Mouse (Mus musculus): ENCODE results near the gene Kalrn.

Kalrn gene

DNA sequence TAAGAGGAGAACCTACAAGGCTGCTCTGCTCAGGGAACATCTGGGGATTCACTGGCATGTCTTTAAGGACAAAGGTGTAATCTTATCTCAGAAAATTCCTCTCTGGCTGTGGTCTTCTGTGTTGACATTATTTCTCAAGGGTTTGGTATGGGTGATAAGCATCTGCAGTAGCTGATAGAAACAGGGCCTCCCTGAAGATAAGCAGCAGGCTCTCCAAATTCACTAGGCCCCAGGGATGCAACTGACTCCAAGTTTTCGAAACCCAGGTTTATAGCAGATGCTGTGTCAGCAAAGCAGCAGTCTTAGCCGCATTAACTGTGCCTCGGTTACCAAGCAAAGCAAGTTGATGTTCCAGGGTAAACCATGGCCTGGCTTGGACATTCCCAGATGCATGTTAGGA is 514.7 kb downstream of the Kalrn start:
- no peak for DNase-seq

DNA sequence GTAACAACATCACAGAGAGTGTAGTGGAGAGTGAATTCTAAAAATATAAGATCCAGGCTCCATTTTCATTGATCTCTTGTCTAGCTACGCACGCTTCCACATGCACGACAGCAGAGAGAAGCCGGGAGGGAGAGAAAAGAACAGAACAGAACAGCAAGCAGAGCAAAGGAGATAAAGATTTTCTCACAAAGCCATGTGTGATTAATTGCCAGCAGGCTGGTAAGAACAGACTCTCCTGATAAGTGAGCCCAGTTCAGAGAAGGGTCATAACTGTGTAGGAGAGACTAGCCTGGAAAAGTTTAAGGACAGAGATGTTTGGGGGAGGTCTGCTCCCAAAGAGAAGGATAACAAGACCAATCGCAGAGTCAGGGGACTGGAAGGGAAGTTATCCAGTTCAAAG is 515.9 kb downstream of the Kalrn start:
- no peak for DNase-seq

DNA sequence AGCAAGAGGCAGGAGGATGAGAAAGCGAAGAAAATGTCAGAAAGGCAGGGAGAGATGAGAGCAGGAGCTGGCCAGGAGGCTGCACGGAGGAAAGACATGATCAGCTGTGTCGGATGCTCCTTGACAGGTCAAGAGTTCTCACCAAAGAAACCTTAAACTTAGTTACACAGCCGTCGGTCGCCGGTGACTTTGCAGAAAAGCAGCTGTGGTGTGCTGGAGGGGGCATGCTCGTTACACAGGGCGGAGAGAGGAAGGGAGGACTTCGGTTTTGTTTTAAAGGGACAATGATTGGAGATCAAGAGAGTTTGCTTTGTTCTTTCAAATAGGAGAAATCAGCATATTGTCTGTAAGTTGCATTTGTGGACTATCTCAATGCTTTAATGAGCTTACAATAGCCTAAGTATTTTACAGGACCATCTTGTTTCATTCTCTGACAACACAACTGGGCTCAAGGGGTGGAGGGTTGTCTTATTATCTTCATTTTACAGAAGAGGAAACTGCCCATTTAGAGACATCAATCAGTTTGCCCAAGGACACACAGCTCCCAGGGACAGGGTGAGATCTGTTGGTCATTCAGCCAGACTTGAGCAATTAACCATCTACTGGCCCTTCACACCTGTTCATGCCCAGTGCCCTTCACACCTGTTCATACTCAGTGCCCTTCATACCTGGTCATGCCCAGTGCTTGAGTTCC is 516.8 kb downstream of the Kalrn start:
- DNase-seq, result no peak

DNA sequence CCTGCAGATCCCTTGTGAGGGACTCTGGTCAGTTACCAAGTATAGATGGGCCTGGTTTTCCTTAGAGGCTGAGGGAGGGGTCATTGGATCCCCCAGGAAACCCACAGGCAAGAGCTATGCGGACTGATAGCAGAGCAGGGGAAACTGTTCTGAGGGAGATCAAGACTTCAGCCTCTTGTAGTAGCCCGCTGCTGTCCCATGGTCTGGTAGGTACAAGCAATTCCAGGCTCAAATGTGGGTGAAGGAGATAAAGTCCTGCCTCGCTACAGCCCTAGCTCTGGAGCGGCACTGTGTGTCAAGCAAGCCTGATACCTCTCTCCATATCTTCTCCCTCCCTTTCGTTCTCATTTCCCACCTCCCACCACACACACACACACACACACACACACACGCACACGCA is 523.2 kb downstream of the Kalrn start:
- no peak for DNase-seq

GRCm38 (mm10) chr16:34049361-34049760 is 524.0 kb downstream of the Kalrn start:
- DNase-seq, result no peak

GRCm38 (mm10) chr16:34048232-34048631 is 525.1 kb downstream of the Kalrn start:
- DNase-seq, result no peak

- DNase-seq, result no peak
Measured at GRCm38 (mm10) chr16:34047543-34047942, 525.8 kb downstream of the Kalrn start.

GRCm38 (mm10) chr16:34047006-34047360 is 526.3 kb downstream of the Kalrn start:
- no peak for DNase-seq

DNA sequence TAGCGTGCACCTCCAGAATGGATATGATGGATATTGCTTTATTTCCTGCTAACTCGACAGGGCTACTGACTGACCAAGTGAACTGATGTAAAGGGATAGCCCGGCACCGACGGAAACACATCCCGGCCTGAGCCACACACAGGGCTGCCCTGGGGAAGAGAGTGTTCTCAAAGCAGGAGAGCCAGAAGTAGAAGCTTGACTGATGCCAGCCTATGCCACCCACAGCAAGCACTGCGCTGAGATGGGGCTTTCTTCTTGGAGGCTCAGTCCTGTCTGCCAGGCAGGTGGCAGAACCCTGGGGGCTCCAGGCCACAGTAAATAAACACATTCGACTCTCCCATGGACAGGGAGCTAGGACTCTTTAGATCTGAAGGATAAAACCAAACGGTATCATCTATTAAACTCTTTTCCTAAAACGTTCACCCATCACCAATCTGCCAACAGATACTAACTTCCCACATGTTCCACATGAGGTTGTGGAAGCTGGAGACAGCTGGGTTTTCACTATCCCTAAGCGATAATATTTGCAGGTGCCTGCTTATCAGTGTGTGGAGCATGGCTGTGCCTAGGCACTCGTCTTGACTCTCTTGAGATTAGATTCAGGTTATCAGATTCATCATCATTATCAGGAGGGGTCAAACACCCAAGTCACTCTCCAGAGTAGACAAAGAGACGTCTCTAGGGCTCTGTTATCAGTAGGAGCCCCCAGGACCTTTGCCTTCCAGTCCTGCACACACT is 526.9 kb downstream of the Kalrn start:
- no peak for DNase-seq

- DNase-seq, result no peak
Measured at GRCm38 (mm10) chr16:34044539-34044938, 528.8 kb downstream of the Kalrn start.

DNA sequence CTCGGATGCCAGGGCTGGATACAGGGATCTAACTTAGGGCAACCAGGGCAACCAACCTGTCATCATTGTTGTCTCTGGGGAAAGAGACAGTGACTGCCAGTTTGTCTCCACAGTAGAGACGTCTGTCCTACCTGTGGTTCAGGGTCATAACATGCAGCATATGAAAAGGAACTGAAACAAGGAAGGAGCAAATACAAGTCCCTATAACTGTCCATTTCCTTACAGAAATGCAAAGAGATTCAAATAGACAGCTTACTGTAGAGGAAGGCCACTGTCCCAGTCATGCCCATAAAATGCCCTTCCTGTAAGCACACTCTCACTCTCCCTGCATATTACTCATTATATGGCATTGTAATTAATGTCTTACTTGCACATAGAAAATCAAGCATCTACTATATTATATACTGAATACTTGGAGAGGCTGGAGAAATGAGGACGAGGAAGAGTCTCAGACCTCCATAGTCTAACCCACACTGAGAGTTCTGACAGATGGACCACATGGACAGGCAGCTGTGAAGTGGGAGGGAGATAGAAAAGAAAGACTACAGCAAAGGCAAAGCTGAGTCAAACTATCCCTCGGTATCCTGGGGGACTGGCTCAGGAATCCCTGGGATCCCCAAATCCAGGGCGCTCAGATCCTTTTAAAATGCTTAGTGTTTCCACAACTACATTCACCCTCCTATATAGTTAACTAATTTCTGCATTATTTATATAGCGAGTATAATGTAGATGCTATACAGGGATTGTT is 530.1 kb downstream of the Kalrn start:
- DNase-seq, result no peak

- DNase-seq, result no peak
Measured at GRCm38 (mm10) chr16:34042586-34042985, 530.7 kb downstream of the Kalrn start.

- no peak for DNase-seq
Measured at GRCm38 (mm10) chr16:34040276-34040675, 533.1 kb downstream of the Kalrn start.

- DNase-seq, result peak; percentile 26
Measured at GRCm38 (mm10) chr16:34039736-34040135, 533.6 kb downstream of the Kalrn start.

DNA sequence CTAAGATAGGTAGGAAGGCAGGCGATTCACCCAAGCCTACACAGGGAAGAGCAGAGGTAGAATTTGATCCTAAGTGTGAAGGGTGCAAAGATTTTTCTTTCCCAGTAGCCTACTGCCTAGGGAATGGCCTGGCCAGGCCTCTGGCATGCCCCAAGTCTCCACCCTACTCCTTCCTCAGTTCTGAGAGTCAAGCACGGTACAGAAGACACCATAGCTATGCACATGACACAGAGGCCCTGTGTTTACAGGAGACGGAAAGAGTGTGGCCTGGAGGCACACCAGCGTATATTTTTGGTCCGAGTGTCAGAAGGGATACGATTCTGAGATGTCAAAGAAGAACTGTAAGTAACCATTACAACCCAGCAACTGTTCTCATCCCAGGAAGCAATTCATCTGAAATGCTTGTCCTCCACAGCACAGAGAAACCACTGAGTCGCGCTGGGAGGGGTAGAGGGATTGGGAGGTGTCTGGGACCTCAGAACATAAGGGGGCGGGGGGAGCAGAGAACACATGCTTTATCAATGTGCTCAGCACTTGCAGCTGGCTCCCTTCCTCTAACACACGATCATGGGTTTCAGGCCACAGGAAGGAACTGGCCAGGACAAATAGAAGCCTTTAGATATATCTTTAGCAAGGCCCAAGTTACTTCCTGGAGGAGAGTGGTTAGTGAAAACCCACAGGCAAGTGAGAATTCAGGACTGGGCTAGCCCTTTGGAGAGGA is 536.8 kb downstream of the Kalrn start:
- peak; percentile 48 for DNase-seq

DNA sequence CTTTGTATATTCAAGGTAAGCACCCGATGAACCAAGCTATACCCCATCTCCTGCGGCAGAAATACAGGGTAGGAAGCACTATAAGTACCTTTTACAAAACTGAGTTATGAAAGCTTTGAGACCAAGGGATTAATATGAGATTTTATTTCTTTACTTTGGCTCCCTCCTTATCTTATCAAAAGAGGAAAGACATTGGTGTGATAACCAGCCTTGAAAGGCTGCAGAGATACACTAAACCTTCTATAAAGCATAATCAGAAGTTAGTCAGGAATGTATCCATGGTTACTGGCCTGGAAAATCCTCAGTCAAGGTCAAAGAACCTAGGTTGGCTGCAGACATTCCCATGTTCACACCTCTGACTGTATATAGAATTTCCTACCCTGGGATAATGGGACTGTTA is 537.6 kb downstream of the Kalrn start:
- DNase-seq, result no peak

- no peak for DNase-seq
Measured at GRCm38 (mm10) chr16:34034267-34034666, 539.1 kb downstream of the Kalrn start.

- DNase-seq, result no peak
Measured at GRCm38 (mm10) chr16:34032011-34032645, 541.2 kb downstream of the Kalrn start.

DNA sequence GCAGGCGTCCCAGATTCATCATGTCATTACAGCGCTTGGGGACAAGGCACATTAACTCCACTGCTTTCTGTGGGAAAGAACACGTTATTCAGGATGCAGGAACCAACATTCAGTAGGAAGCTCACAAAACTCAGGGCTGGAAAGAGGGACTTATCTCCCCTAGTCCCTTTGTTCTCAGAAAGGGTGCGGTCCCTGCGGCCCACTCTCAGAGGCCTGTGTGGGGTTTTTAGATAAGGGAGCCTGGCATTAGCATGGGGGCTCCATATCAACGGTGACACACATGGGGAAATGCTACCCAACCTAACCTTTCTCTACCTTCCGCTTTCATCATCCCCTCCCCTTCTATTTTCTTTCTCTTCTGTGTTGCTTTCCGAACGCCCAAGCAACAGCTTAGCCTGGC is 541.8 kb downstream of the Kalrn start:
- no peak for DNase-seq

DNA sequence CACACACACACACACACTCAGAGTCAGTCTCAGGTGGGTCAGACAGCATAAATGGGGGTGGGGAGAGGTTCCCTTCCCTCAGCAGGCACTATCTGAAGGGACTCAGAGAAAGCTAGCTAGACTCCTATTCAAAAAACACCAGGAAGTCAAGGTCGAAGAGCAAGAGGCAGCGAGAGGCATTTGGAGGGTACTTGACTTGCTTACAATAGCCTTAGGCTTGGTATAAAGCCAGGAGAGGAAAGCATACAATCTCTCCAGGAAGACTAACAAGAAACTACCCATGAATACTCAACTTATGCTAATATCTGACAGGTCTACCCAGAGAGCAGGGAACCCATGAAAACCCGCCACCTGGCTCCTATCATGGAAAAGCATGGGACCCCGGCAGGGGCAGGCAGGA is 543.0 kb downstream of the Kalrn start:
- peak; percentile 27 for DNase-seq

DNA sequence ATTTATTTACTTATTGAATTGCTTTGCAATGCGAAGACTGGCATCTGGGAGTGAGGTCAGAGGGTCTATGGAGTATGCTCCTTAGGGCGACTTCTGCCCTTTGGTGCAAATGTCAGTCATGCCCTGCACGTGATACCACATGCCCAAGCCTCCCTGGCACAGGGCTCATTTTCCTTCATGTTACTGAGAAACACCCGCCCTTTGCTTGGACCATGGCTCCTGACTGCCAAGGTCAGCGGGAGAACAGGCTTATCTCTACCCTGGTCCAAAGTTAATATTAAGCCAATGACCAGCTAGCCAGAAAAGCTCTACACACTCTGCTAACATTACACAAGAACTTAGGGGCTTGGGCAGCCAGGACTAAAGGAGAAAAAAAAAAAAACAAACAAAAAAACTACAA is 543.5 kb downstream of the Kalrn start:
- peak; percentile 24 for DNase-seq

DNA sequence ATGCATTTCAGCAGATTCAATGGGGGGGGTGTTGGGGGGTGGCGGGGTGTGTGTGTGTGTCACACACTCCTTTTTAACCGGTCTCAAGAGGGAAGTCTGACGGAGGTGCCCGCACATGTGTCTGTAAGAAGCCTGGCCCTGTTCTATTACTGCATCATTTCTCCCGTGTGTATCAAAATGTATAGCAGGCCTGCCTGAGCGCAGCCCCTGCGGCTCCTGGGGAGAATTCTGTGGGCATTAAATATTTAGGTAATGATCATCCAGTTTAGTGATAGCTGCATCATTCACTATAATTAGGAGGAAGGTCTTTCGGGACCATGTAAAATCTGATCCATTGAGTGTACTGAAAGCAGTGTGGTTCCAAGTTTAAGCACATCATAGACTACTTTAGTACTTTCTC is 556.1 kb downstream of the Kalrn start:
- DNase-seq, result no peak

Data from lung, postnatal 14 days (tissue).